In the genomic region with DNA sequence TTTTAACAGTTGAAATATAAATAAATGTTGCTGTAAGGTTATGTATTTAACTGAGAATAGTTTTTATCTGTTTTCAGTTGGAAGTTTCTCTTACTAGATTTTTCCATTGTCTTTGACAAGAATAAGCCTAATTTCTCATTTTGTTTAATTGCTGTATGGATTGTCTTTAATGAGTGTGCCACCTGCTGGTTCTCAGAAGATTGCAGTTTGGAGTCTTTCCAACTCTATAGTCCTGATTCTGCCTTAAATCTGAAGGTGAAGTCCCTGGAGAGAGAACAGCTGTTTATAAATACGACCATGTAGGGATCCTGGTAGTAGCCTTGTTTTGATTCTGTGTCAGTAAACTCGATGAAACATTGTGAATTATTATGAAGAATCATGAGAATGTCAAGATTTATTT, we compare ENCODE assay signal across 8 mouse cellular contexts. TPM values are rescaled to one million over a fixed set of nuclear protein-coding genes. Genes with fewer than 3 reads are reported as not detected.
DNase-seq lines count a peak whose midpoint lies in the region; ATAC-seq and TF ChIP-seq lines count a peak whose summit lies in the region.

No protein-coding gene starts in this region.

- H3K4me3 ChIP-seq in liver, embryonic 14.5 days (ENCODE audit: insufficient read depth in 1 of 2, low read depth in 2 of 2, low read length in 2 of 2): no peak overlapping the region

- intact Hi-C loops in heart, postnatal 10 days (cut with DNase I): loop anchor here (1.0 kb wide), 1 partner anchor 29 kb away; the partner anchor contains the start of gene Pds5b
- intact Hi-C loops in left cerebral cortex, postnatal 4 days (cut with DNase I): no loop called here

- H3K27ac ChIP-seq in liver, embryonic 14.5 days: no peak overlapping the region

- H3K9me3 ChIP-seq in liver, embryonic 14.5 days (ENCODE audit: control insufficient read depth, low read length): no peaks in the 10 kb centered on the region

- peak; percentile 44; the same call in 1 of the 2 replicates for TF ChIP-seq CTCF in liver, embryonic 14.5 days (IDR thresholded peaks at IDR 0.05; ENCODE audit: low read depth)

- no peak overlapping the region for H3K9ac ChIP-seq in liver, embryonic 14.5 days (replicated peaks)

- TF ChIP-seq EP300 in liver, embryonic 14.5 days (IDR thresholded peaks at IDR 0.05; ENCODE audit: low read depth): no peak

- no peak for ATAC-seq in liver, embryonic 14.5 days (ENCODE audit: insufficient read depth)

- no peak overlapping the region for H3K4me2 ChIP-seq in liver, embryonic 14.5 days (ENCODE audit: low read depth)

- no peaks in the 10 kb centered on the region for H3K27me3 ChIP-seq in liver, embryonic 14.5 days (ENCODE audit: control insufficient read depth, insufficient read depth, low read length)

- no peaks in the 10 kb centered on the region for H3K36me3 ChIP-seq in liver, embryonic 14.5 days (replicated peaks; ENCODE audit: control insufficient read depth, insufficient read depth, low read depth)

- peak; percentile 43 for DNase-seq in cerebellum, adult 11 months
- no peak for DNase-seq in cerebellum, postnatal 4 days (ENCODE audit: low spot score in 2 of 2)
- peak in 1 of 3 experiments; percentile 20 for DNase-seq in liver, embryonic 14.5 days (ENCODE audit: low read depth in 3 of 3, low spot score in 3 of 3)
- no peak for DNase-seq in liver
- peak; percentile 74 for DNase-seq in adipocyte (ENCODE audit: low spot score)
- peak; percentile 50 to 61 for DNase-seq in heart, postnatal 10 days
- peak; percentile 5 for DNase-seq in left cerebral cortex, postnatal 4 days
- peak; percentile 64 for DNase-seq in thymus, postnatal 4 days

- H3K4me1 ChIP-seq in liver, embryonic 14.5 days (replicated peaks; ENCODE audit: control insufficient read depth in 2 of 2, insufficient read depth in 2 of 2, low read length in 1 of 2): peaks cover 8 to 10% of the 10 kb centered on the region in 2 experiments

- 47% methylated on average over 2 of the region's 2 CpGs for WGBS in liver, embryonic 14.5 days (ENCODE audit: insufficient replicate concordance)

RNA-seq across cellular contexts. Expression of gene Pds5b, which starts 29.2 kb away (rescaled TPM):
- polyA plus RNA-seq in liver, embryonic 14.5 days (2012; rRNA removed): 5.2 and 7.0 TPM in 2 replicates
- polyA plus RNA-seq in liver, embryonic 14.5 days (2014; fragmentation: Nextera tagmentation; extraction: Ambion mirVana): 10.8 and 11.0 TPM in 2 replicates
- total RNA-seq in heart, postnatal 10 days (2021): 10 to 100 TPM; 25.5 to 27.1 TPM
- 10 to 100 TPM; 76.3 to 82.5 TPM for total RNA-seq in left cerebral cortex, postnatal 4 days (2021)

RNA-seq across cellular contexts. Expression of gene N4bp2l2, which starts 36.7 kb away (rescaled TPM):
- 6.3 and 12.3 TPM in 2 replicates for polyA plus RNA-seq in liver, embryonic 14.5 days (2012; rRNA removed)
- polyA plus RNA-seq in liver, embryonic 14.5 days (2014; fragmentation: Nextera tagmentation; extraction: Ambion mirVana): 21.8 and 25.1 TPM in 2 replicates
- total RNA-seq in heart, postnatal 10 days (2021): 10 to 100 TPM; 51.4 to 58.3 TPM
- 10 to 100 TPM; 70.6 to 76.1 TPM for total RNA-seq in left cerebral cortex, postnatal 4 days (2021)

Comparison
In these comparisons a context has a peak if more than half of its experiments do, and no peak if none do; other contexts are left out.
1. DNase-seq: peak in cerebellum, adult 11 months (single experiment), adipocyte (single experiment), heart, postnatal 10 days (2 of 2), left cerebral cortex, postnatal 4 days (single experiment) and thymus, postnatal 4 days (single experiment); none in cerebellum, postnatal 4 days (0 of 2) and liver (single experiment).